Mouse (Mus musculus): ENCODE results near the gene Gm9837.

- TF ChIP-seq CTCF (IDR thresholded peaks at IDR 0.05; ENCODE audit: low read depth, low read length) (no peak), POLR2A (IDR thresholded peaks at IDR 0.05; ENCODE audit: borderline replicate concordance, low read depth, low read length) (no peak)
Measured at GRCm38 (mm10) chr11:53463551-53464424, 6.5 kb downstream of the Gm9837 start.

All from bone marrow macrophage, adult 2 months (primary cell).